Mouse (Mus musculus): ENCODE measurements around the gene Ccdc9b.

DNA sequence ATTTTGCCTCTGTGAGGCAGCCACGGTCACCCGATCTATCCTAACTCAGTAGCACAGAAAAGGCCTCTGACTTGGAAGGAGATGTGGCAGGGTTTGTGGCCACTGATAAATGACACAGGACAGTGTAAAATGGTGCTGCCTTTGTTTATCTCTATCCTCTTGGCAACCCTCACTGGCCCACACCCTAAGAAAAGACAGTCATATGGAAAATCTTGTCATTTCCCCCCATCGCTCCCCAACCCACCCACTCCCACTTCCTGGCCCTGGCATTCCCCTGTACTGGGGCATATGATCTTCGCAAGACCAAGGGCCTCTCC lies 9.7 kb downstream of the Ccdc9b start:
- TF ChIP-seq CTCF (IDR thresholded peaks at IDR 0.05; ENCODE audit: extremely low read depth, insufficient read depth, insufficient read length, insufficient replicate concordance): no peak
- no peak for TF ChIP-seq POLR2A (IDR thresholded peaks at IDR 0.05; ENCODE audit: low read depth, low read length)

Measured in spleen, adult 2 months (tissue).